Mouse (Mus musculus) hindbrain, embryonic 12.5 days (tissue): ENCODE data around the gene Sugct. TPM values are rescaled to one million over a fixed set of nuclear protein-coding genes. Genes with fewer than 3 reads are reported as not detected.
A peak's percentile ranks its signal among the peaks of the same experiment; 100 is the strongest.

ENCODE experiments used
- ATAC-seq: fragments of 200-750 bp; cut with Nextera tagmentation; 2 replicates; pipeline ENCODE4 v1.8.0; 2017; ENCODE audit warnings: moderate TSS enrichment; ENCODE audit not compliant: low FRiP score
- H3K27ac ChIP-seq: fragments of 300-500 bp; sonication (generic); 2 replicates; pipeline ENCODE4 v1.5.1; 2016; ENCODE audit warnings: mild to moderate bottlenecking
- H3K27me3 ChIP-seq: fragments of 300-500 bp; sonication (generic); 2 replicates; pipeline ENCODE4 v1.6.1; 2016; ENCODE audit warnings: mild to moderate bottlenecking
- H3K36me3 ChIP-seq: fragments of 300-500 bp; sonication (generic); 2 replicates; pipeline ENCODE4 v1.6.1; 2016; ENCODE audit warnings: mild to moderate bottlenecking
- H3K4me1 ChIP-seq: fragments of 300-500 bp; sonication (generic); 2 replicates; pipeline ENCODE4 v1.6.1; 2016
- H3K4me2 ChIP-seq: fragments of 300-500 bp; sonication (generic); replicated peaks from 2 replicates; pipeline ENCODE4 v1.6.1; 2016; ENCODE audit warnings: mild to moderate bottlenecking
- H3K4me3 ChIP-seq: fragments of 300-500 bp; sonication (generic); 2 replicates; pipeline ENCODE4 v1.5.1; 2016; ENCODE audit warnings: mild to moderate bottlenecking
- H3K9ac ChIP-seq: fragments of 300-500 bp; sonication (generic); 2 replicates; pipeline ENCODE4 v1.6.1; 2016; ENCODE audit warnings: mild to moderate bottlenecking, moderate library complexity
- H3K9me3 ChIP-seq: fragments of 300-500 bp; sonication (generic); replicated peaks from 2 replicates; pipeline ENCODE4 v1.6.1; 2016; ENCODE audit warnings: mild to moderate bottlenecking
- WGBS: fragments of 180-500 bp; shearing (Covaris S2); methylation state at CpG from one replicate; pipeline ENCODE4 v1.1.7; 2016; 5-methylcytosine and 5-hydroxymethylcytosine counted together
- polyA plus RNA-seq: library from polyadenylated mRNA; unstranded; fragments of >200 nt; fragmentation: Nextera tagmentation; extraction: Ambion mirVana; gene quantifications from 2 replicates; pipeline ENCODE4 v1.2.1, GENCODE M21; 2016

Sugct gene
- polyA plus RNA-seq, 1 experiment from 2014 or later, result 4.6 TPM

DNA sequence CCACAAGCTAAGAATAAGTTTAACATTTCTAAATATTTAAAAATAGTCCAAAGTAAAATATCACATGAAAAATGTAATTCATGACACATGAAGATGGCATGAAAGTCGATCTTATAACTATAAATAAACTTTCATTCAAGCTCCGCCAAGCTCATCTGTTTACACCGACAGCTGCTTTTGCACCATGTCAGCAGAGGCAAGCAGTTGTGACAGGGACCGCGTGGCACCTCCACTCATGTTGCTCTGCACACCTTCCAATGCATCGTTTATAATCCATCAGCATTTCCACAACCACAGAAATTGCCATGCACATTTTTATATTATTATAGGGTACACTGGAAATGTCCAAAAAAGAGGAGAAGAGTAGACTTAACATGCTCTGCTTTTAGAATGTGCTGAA lies 273.5 kb downstream of the Sugct start:
- H3K27me3 ChIP-seq, result no peaks in the 10 kb centered on the region
- H3K9me3 ChIP-seq, result no peaks in the 10 kb centered on the region
- H3K4me1 ChIP-seq, result no peaks in the 10 kb centered on the region
- no peak overlapping the region for H3K4me2 ChIP-seq
- WGBS, result 88% methylated on average over 6 of the region's 6 CpGs
- no peaks in the 10 kb centered on the region for H3K36me3 ChIP-seq
- H3K27ac ChIP-seq, result no peak overlapping the region
- no peak for ATAC-seq
- no peak overlapping the region for H3K9ac ChIP-seq
- no peak overlapping the region for H3K4me3 ChIP-seq

DNA sequence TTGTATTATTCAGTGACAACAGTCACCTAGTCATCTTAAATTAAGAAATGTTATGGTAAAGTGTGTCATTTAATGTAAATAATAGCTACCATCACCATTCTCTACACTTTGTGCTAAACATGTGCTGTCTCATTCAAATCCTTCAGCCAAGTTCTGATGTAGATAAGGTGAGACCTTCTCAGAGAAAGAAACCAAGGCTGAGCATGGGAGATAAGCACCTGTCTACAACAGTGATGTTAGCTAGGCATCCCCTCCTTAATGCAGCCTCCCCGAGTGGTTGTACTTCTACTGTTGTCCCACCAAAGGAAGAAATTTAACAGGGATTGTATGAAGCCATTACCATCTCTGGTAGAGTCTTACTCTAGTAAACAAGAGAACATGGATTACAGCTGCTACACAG lies 274.8 kb downstream of the Sugct start:
- no peaks in the 10 kb centered on the region for H3K36me3 ChIP-seq
- H3K4me1 ChIP-seq, result no peaks in the 10 kb centered on the region
- H3K9me3 ChIP-seq, result no peaks in the 10 kb centered on the region
- 86% methylated on average over 1 of the region's 1 CpGs for whole genome bisulfite sequencing
- H3K27ac ChIP-seq, result no peak overlapping the region
- no peak overlapping the region for H3K4me2 ChIP-seq
- ATAC-seq, result no peak
- H3K9ac ChIP-seq, result no peak overlapping the region
- H3K4me3 ChIP-seq, result no peak overlapping the region
- H3K27me3 ChIP-seq, result no peaks in the 10 kb centered on the region

DNA sequence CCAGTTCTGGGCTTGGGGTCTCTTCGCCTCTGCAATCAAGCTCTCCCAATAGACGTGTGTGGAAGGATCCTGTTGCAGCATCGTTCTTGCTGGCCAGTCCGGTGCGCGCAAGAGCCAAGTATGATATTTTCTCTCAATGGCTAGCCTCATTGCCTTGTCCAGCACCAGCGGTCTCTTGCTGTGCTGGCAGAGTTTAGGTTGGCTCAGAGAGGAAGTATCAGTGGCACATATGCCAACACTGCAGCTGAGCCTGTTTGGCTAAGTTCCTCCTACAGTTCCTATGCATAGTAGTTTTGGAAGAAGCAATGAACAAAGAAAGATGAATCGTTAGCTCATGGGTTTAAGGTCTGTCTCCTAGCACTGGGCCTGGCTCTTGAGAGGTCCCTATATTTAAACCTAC lies 352.5 kb downstream of the Sugct start:
- H3K4me3 ChIP-seq, result no peak overlapping the region
- WGBS, result 93% methylated on average over 8 of the region's 8 CpGs
- no peak overlapping the region for H3K27ac ChIP-seq
- H3K4me1 ChIP-seq, result no peaks in the 10 kb centered on the region
- H3K36me3 ChIP-seq, result no peaks in the 10 kb centered on the region
- no peaks in the 10 kb centered on the region for H3K27me3 ChIP-seq
- ATAC-seq, result no peak
- H3K9me3 ChIP-seq, result no peaks in the 10 kb centered on the region
- no peak overlapping the region for H3K9ac ChIP-seq
- no peak overlapping the region for H3K4me2 ChIP-seq

DNA sequence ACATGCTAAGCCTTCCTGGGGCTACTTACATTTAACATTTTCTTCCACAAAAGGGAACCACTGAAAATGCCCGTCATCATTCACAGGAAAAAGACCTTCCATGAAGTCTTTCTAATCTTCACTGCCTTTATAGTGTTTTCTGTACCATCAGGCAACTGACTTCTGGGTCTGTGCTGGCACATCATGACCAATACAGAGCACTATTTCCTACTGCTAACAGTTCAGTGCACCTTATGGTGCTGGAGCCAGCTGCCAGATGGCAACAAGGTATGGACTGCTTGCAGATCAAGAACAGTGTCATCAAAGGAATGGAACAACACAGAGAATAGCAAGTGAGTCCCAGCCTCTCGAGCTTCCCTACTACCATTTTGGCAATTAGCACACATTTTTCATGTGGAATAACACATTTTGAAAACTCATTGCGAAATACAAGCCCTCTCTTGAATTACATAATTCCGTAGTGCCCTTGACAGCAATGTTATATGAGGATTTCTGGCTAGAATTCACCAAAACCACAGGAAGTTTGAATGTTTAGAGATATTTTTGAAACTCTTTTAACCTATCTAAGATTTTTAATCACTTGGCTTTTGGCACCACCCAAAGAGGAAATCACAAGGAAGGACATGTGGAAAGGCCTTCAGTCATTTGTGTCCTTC lies 359.3 kb downstream of the Sugct start:
- Histone ChIP-seq H3K4me1 (no peaks in the 10 kb centered on the region), H3K4me2 (no peak overlapping the region), H3K27me3 (no peaks in the 10 kb centered on the region), H3K27ac (no peak overlapping the region), H3K9me3 (no peaks in the 10 kb centered on the region), H3K36me3 (no peaks in the 10 kb centered on the region), H3K4me3 (no peak overlapping the region), H3K9ac (no peak overlapping the region)
- no peak for ATAC-seq
- WGBS, result 88% methylated on average over 4 of the region's 4 CpGs

DNA sequence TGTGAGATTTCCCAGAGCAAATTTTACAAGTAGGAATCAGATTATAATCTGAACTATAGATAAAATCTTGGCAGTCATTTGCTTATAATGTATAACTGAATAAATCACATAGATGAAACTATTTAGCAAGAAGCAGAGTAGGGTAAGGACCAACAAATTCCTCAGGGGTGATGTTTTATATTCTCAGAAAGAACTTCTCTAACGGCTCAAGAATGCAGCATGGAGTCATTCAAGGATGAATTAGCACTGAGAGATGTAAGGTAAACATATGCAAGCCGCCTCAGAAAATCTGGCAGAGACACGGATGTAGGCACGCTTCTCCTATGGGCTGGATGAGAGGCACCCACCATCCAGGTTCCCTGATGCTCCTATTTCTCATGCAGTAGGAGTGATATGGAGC lies 368.5 kb downstream of the Sugct start:
- Histone ChIP-seq H3K4me2 (no peak overlapping the region), H3K4me3 (no peak overlapping the region), H3K4me1 (no peaks in the 10 kb centered on the region), H3K9me3 (no peaks in the 10 kb centered on the region), H3K27me3 (no peaks in the 10 kb centered on the region), H3K9ac (no peak overlapping the region), H3K27ac (no peak overlapping the region), H3K36me3 (no peaks in the 10 kb centered on the region)
- ATAC-seq, result no peak
- WGBS, result 79% methylated on average over 4 of the region's 4 CpGs

DNA sequence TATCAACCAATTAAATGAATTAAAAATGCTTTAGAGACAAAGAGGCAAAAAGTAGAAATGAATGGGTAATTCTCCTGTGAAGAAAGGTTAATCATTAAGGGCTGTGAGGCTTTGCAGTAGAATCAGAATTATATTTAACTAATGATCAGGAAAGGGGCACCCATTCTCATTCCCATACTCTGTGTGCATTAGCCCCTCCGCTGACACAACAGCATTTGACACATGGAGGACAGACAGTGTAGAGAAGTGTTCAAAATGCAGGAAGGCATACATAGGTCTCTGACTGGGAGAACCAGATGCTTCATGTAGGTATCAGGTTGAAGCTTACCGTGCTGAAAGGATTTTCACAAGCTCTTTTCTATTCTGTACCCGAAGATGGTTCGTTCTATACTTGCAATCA lies 393.8 kb downstream of the Sugct start:
- Histone ChIP-seq H3K4me3 (no peak overlapping the region), H3K9me3 (no peaks in the 10 kb centered on the region), H3K9ac (no peak overlapping the region), H3K27me3 (no peaks in the 10 kb centered on the region), H3K4me2 (no peak overlapping the region), H3K27ac (no peak overlapping the region), H3K4me1 (no peaks in the 10 kb centered on the region), H3K36me3 (no peaks in the 10 kb centered on the region)
- WGBS, result 74% methylated on average over 4 of the region's 4 CpGs
- no peak for ATAC-seq

DNA sequence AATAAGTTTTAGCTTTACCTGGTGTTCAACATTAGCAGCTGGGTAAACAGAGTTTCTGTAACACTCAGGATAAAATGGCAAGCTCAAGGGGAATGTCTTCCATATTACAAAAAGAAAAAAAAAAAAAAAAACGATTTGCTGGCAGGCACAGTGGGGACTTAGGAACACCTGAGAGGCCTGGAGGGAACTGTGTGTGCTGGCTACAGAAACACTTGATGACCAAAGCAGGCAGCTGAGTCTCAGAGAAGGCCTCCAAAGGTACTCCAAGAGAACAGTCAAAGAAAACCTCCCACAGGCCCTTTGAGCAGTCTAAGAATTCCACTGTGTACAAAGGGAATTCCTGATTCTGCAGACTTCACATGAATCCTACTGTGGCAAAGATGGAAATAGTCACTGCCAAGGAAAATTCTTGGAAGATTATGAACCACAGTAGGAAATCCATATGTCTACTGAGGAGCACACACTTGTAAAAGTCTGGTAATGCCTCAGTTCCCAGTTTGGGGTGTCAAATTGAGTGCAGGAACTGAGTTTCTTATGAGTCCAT lies 397.8 kb downstream of the Sugct start:
- H3K36me3 ChIP-seq, result no peaks in the 10 kb centered on the region
- H3K4me1 ChIP-seq, result no peaks in the 10 kb centered on the region
- no peaks in the 10 kb centered on the region for H3K9me3 ChIP-seq
- no peak for ATAC-seq
- no peak overlapping the region for H3K9ac ChIP-seq
- 47% methylated on average over 1 of the region's 1 CpGs for WGBS
- H3K27ac ChIP-seq, result no peak overlapping the region
- no peaks in the 10 kb centered on the region for H3K27me3 ChIP-seq
- H3K4me2 ChIP-seq, result no peak overlapping the region
- H3K4me3 ChIP-seq, result no peak overlapping the region

DNA sequence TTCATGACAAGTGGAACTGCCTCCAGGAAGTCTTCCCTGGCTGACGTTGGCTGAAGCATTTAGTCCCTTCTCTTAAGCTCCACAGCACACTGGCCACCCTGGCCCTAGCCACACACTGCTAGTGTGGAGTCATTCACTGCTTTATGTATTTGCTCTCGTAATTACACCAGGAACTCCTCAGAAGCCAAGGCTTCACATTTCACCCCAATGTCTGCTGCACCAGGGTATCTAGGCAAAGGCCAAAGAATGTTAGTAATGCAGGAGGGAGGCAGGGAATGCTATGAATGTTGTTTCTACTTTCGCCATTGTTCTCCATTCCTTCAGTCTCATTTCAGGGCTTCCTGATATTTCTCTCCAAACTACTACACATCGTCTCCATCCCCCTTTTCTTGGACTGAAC lies 398.4 kb downstream of the Sugct start:
- H3K4me3 ChIP-seq, result no peak overlapping the region
- H3K4me1 ChIP-seq, result no peaks in the 10 kb centered on the region
- no peak overlapping the region for H3K27ac ChIP-seq
- H3K36me3 ChIP-seq, result no peaks in the 10 kb centered on the region
- peak; percentile 43; the same call in 1 of the 2 replicates for ATAC-seq
- H3K9me3 ChIP-seq, result no peaks in the 10 kb centered on the region
- H3K9ac ChIP-seq, result no peak overlapping the region
- no peaks in the 10 kb centered on the region for H3K27me3 ChIP-seq
- 18% methylated on average over 4 of the region's 4 CpGs for WGBS
- H3K4me2 ChIP-seq, result no peak overlapping the region

DNA sequence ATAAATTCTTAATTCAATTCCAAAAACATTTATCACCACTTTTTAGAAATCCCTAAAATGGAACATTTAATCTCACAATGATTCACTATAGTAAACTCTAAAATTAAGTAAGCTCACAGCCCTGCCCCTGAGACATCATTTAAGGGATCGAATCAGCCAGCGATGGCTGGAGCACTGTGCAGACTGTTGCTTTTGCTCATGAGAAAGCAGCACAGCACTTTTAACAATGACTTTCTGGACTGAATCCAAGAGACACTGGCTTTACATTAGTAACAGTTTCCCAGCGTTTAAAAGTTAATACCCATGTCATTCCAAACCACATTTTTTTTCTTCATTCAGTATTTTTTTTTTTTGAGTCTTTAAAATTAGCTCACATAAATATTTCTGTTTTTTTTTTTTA lies 398.9 kb downstream of the Sugct start:
- Histone ChIP-seq H3K9me3 (no peaks in the 10 kb centered on the region), H3K4me2 (no peak overlapping the region), H3K4me1 (no peaks in the 10 kb centered on the region), H3K4me3 (no peak overlapping the region), H3K27me3 (no peaks in the 10 kb centered on the region), H3K27ac (no peak overlapping the region), H3K36me3 (no peaks in the 10 kb centered on the region), H3K9ac (no peak overlapping the region)
- peak; percentile 54; the same call in 1 of the 2 replicates for ATAC-seq
- 48% methylated on average over 3 of the region's 3 CpGs for WGBS

DNA sequence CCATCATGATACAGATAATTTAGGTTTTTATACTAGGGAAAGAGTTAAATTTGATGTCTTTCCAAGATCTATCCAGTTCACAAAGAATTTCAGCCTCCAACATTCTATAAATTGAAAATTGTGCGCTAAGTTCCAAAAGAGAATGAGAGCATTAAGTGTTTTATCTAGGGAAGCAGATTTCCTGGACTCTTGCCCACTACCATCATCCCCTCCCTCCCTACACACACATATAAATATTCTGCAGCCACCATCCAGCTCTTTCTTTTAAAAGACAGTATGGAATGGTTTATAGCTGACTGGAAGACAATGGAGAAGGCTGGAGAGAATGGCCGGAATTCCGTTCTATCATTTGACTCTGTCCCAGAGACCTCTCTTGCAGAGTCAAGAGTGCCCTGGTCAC lies 404.3 kb downstream of the Sugct start:
- Histone ChIP-seq H3K27ac (no peak overlapping the region), H3K36me3 (no peaks in the 10 kb centered on the region), H3K4me2 (no peak overlapping the region), H3K4me3 (no peak overlapping the region), H3K9ac (no peak overlapping the region), H3K27me3 (no peaks in the 10 kb centered on the region), H3K9me3 (no peaks in the 10 kb centered on the region), H3K4me1 (no peaks in the 10 kb centered on the region)
- no peak for ATAC-seq
- WGBS, result 66% methylated on average over 3 of the region's 3 CpGs

DNA sequence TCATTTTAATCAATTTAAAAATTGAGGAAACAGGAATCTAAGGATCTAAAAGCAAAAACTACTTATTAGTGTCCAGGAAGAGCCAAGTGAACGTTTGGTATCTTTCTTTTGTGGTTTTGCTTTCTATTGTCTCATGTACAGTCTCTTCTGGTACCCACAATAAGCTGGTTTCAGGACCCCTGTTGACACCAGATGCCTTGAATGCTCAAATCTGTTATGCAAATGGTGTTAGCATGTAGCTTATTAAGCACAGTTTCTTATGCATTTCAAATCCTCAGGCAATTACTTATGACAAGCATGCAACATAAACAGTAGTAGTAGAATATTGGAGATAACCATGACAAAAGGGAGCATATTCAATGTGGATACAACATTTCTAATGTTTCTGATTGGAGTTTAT lies 407.0 kb downstream of the Sugct start:
- peak; percentile 40; the same call in 1 of the 2 replicates for ATAC-seq
- Histone ChIP-seq H3K27me3 (no peaks in the 10 kb centered on the region), H3K4me1 (no peaks in the 10 kb centered on the region), H3K36me3 (no peaks in the 10 kb centered on the region), H3K4me3 (no peak overlapping the region), H3K9ac (no peak overlapping the region), H3K4me2 (no peak overlapping the region), H3K9me3 (no peaks in the 10 kb centered on the region), H3K27ac (no peak overlapping the region)
- WGBS, result 37% methylated on average over 1 of the region's 1 CpGs

DNA sequence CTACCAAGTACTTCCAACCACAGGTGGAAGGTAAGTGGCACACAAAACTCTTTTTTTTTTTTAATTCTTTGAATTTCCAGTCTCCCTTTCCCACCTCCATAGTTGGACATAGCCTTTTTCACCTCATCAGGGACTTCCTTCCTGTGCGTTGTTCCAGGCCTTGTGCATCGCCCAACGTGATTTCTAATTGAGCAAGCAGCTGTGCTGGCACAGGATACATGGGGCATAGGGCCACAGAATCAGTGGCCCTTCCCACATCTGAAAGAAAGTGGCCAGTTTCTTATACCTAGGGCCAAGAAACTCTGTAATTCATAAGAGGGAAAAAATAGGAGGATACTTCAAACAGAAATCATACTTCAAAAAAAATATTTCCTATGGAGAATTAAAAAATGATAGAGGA lies 449.4 kb downstream of the Sugct start:
- no peak for ATAC-seq
- no peaks in the 10 kb centered on the region for H3K4me1 ChIP-seq
- no peaks in the 10 kb centered on the region for H3K9me3 ChIP-seq
- H3K4me2 ChIP-seq, result no peak overlapping the region
- no peaks in the 10 kb centered on the region for H3K27me3 ChIP-seq
- 93% methylated on average over 3 of the region's 3 CpGs for WGBS
- no peak overlapping the region for H3K27ac ChIP-seq
- no peaks in the 10 kb centered on the region for H3K36me3 ChIP-seq
- H3K9ac ChIP-seq, result no peak overlapping the region
- H3K4me3 ChIP-seq, result no peak overlapping the region

DNA sequence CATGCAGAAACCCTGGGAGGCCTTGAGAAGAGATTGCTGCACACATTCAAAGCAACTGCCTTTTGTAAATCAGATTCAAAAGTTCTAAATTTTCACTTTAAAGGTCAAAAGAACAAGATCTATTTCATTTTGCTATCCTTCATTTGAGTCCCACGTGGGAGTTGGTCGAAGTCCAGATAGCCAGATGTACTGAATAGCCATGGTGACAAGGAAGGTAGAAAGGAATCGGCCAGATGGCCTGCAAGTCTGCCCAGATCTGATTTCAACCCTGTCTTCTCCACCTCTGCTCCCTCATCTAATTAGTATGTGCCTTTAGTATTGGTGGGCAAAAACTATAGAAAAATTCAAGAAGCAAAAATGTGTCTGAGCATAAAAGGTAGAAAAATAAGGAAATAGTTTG lies 478.8 kb downstream of the Sugct start:
- H3K9me3 ChIP-seq, result no peaks in the 10 kb centered on the region
- no peak overlapping the region for H3K4me3 ChIP-seq
- no peaks in the 10 kb centered on the region for H3K4me1 ChIP-seq
- 47% methylated on average over 3 of the region's 3 CpGs for WGBS
- no peak for ATAC-seq
- H3K27ac ChIP-seq, result no peak overlapping the region
- no peak overlapping the region for H3K4me2 ChIP-seq
- H3K36me3 ChIP-seq, result no peaks in the 10 kb centered on the region
- no peak overlapping the region for H3K9ac ChIP-seq
- no peaks in the 10 kb centered on the region for H3K27me3 ChIP-seq
